Mouse (Mus musculus) MEL (cell line): ENCODE measurements around the gene Fosb.

ENCODE experiments used
- CHD1 ChIP-seq: IDR thresholded peaks from 2 replicates; pipeline ENCODE4 v1.6.1; 2012; ENCODE audit warnings: low read depth, mild to moderate bottlenecking, inconsistent platforms, low read length, improper control_type of control experiment
- CTCF ChIP-seq, 3 experiments: IDR thresholded peaks in 2 of 3; conservative IDR thresholded peaks in 1 of 3; 2 replicates each; pipeline ENCODE4 v1.5.1; 2011 to 2012; ENCODE audit warnings: low read length in 3 of 3, low read depth in 2 of 3, mild to moderate bottlenecking in 2 of 3, improper control_type of control experiment in 1 of 3, inconsistent platforms in 1 of 3, mixed read lengths in 1 of 3, moderate library complexity in 1 of 3; ENCODE audit not compliant: control insufficient read depth in 1 of 3, insufficient read depth in 1 of 3, poor library complexity in 1 of 3, severe bottlenecking in 1 of 3
- E2F4 ChIP-seq: IDR thresholded peaks from 2 replicates; pipeline ENCODE4 v1.6.1; 2011; ENCODE audit warnings: low read depth, low read length, improper control_type of control experiment, borderline replicate concordance
- JUND ChIP-seq: IDR thresholded peaks from 2 replicates; pipeline ENCODE4 v1.6.1; 2011; ENCODE audit warnings: low read depth, mild to moderate bottlenecking, improper control_type of control experiment, low read length
- MYB ChIP-seq: IDR thresholded peaks from 2 replicates; pipeline ENCODE4 v1.6.1; 2011; ENCODE audit warnings: mild to moderate bottlenecking, low read depth, low read length, improper control_type of control experiment
- NELFE ChIP-seq: IDR thresholded peaks from 2 replicates; pipeline ENCODE4 v1.6.1; 2011; ENCODE audit warnings: low read depth, low read length, improper control_type of control experiment
- POLR2A ChIP-seq, 2 experiments: IDR thresholded peaks; 2 replicates each; pipeline ENCODE4 v1.6.1; 2011 to 2012; ENCODE audit warnings: low read length in 2 of 2, mild to moderate bottlenecking in 2 of 2, control low read depth in 1 of 2, improper control_type of control experiment in 1 of 2, low read depth in 1 of 2, moderate library complexity in 1 of 2; ENCODE audit not compliant: control insufficient read depth in 1 of 2, insufficient read depth in 1 of 2, poor library complexity in 1 of 2
- POLR2AphosphoS2 ChIP-seq: IDR thresholded peaks from 2 replicates; pipeline ENCODE4 v1.6.1; 2011; ENCODE audit warnings: low read length, improper control_type of control experiment
- USF1 ChIP-seq: IDR thresholded peaks from 2 replicates; pipeline ENCODE4 v1.6.1; 2014; ENCODE audit warnings: low read depth, mild to moderate bottlenecking, inconsistent platforms, low read length, improper control_type of control experiment, moderate library complexity

DNA sequence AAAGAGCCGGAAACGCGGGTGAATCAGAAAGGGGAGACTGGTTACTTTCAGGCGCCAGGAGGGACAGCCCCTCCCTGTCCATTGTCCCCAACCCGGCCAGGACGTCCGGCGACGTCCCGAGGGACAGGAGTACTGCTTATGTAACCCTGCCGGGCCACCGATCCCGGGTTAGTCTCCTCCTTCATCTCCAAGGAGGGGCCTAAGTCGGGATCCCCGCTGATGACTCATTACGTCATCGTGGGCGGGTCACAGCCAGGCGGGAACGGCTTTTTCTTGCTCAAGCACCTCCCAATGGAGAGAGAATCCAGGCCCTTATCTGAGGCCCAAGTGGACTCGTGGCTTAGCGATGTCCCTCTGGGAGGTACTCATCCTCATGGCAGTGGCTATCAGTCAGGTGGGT, 17.3 kb upstream of the Fosb start:
- TF ChIP-seq E2F4: peak; percentile 47; the same call in 1 of the 2 replicates
- no peak for TF ChIP-seq JUND
- TF ChIP-seq CHD1: no peak
- no peak for TF ChIP-seq POLR2A (IDR thresholded peaks at IDR 0.05; ENCODE audit: control insufficient read depth in 1 of 2, insufficient read depth in 1 of 2, low read depth in 1 of 2, low read length in 2 of 2, poor library complexity in 1 of 2)
- TF ChIP-seq MYB: no peak
- TF ChIP-seq CTCF (IDR thresholded peaks at IDR 0.05 in 2 of 3, conservative IDR thresholded peaks at IDR 0.05 in 1 of 3; ENCODE audit: control insufficient read depth in 1 of 3, insufficient read depth in 1 of 3, low read depth in 2 of 3, low read length in 3 of 3, poor library complexity in 1 of 3, severe bottlenecking in 1 of 3): no peak
- no peak for TF ChIP-seq NELFE
- no peak for TF ChIP-seq POLR2AphosphoS2
- no peak for TF ChIP-seq USF1
